Mouse (Mus musculus) urinary bladder, postnatal 25 days (tissue): ENCODE results near the gene Ubald2.
"Not testable (repeated sequence)": the region's sequence is repeated elsewhere in the genome, so short reads cannot be mapped to it uniquely, and the experiment has no call there.

Experiments used
- DNase-seq: peaks from one replicate; pipeline ENCODE4 v3.0.0; 2022; ENCODE audit warnings: low spot score

Ubald2 gene

DNA sequence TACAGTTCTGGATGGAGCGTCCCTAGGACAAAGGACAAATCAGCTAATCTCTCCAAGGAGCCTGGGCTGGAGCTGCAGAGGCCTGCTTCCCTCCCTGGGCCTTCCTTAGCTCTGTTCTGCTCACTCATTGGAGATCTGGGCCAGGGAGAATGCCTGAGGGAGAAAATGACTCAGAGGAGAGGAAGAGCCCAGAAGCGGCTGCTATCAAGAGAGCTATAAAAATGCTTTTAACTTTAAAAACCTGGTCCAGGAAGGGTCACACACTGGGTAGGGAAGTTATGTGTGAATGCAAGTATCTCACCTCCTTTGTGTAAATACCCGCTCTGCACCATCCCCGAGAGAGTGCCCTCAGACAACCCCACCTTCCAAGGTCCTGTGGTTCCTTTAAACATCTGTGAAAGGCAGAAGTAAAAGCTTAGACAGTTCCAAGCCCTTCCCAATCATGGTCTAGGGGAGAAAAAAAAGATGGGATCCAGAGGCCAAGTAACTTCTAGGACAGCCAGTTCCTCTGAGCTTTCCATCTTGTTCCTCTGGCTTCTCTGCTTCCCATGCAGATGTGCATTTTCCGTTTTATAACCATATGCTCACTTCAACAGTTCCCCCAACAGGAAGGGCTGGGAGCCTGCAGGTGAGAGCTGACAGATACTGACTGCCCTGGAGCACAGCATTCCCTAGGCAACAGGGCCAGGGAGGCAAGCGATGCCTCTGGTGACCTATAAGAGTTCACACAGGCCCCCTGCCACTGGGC lies 17.5 kb upstream of the Ubald2 start:
- DNase-seq = no peak

DNA sequence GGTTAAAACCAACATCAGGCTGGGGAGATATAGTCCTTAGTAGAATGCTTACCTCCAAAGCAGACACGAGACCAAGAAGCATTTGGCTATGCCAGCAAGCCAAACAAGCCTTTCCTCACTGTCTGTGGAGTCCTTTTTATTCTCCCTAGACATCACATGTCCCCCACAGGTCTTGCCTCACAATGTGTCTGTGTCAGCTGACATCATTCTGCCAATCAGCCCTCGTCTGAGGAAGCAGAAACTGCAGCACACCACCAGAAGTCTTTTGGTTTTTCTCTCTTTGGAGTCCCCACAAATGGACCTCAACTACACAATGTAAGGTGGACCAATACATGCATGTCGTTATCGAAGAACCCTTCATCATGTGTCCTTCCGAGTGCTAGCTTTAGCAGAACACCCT lies 16.8 kb upstream of the Ubald2 start:
- no peak for DNase-seq

DNA sequence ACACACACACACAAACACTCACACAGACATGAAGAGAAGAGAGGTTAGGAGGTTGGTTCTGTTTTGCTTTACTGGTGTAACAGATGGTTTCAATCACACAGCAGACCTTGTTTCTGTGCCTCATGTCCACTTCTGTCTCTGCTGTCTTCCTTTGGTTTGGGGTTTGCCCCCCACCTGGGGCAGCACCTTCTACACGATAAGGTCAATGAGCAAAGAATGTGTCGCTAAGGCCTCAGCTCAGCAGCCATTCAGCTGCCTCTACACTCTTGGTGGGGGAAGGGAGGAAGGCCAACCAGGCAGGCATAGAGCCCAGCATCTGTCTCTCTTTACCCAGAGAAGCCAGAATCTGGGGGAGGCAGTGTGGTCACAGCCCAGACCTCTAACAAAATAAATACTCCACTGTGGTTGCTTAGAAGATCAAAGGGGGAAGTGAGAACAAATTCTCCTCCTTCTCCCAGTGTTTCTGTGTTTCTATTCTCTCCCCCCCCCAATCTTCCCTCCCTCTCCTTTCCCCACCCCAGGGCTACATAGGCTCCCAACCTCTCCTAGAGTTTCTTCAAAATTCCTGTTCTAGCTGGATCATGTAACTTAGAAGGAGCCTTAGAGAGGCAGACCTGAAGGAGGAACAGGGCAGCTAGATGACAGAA lies 15.6 kb upstream of the Ubald2 start:
- no peak for DNase-seq

DNA sequence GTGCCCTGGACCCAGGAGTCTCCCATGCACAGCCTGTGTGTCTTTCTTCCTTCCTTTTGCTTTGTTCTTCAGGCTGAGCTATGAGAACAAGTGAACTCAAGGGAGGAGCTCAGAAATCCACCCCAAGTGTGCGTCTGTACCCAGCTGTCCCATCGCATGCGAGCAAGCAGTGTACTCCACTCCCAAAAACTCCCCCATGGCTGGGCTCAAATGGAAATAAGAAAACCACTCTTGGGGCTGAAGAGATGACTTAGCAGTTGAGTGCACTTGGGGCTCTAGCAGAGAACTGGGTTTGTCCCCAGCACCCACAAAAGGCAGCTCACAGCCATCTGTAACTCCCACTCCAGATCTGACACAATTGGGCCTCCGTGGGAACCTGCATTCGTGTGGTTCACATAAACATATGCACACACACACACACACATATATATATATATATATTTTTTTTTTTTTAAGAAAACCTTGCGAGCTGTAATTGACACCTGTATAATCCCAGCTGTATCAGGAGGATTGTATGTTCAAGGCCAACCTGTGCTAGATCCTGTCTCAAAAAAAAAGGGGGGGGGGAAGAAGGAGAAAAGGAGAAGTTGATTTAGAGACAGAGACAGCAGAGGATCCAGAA lies 14.9 kb upstream of the Ubald2 start:
- DNase-seq = no peak

DNA sequence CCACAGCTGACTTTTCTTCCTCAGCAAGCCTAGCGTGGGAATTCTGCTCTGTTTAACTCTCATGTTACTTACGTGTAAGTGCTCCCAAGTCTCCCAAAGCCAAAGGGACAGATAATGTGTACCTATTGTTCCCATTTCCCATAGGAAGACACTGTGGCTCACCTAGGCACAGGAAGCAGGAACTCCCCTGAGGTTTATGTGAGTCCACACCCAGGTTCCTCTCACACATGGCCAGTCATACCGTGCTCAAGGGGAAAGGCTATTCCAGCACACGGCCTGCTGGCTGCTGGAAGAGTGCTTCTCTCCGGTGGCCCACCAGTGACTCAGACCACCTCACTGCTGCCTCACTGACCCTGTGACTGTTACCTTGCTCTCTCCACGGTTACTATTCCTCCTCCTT lies 12.8 kb upstream of the Ubald2 start:
- DNase-seq = no peak

DNA sequence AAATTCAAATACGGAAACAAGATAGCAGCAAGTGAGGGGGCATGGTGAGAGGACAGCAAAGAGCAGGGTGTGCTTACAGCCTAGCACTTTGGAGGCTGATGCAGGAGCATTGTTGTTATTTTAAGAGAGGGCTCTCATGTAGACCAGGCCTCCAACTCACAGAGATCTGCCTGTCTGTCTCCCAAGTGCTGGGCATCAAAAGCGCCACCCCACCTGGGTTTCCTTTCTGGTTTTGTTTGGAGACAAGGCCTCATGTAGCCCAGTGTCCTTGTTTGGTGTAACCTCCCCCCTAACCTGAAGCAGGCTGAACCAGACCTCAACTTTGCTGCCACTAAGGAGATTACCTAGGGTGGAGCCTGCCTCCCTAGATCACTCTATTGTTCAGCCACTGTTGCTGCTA lies 11.3 kb upstream of the Ubald2 start:
- no peak for DNase-seq

DNA sequence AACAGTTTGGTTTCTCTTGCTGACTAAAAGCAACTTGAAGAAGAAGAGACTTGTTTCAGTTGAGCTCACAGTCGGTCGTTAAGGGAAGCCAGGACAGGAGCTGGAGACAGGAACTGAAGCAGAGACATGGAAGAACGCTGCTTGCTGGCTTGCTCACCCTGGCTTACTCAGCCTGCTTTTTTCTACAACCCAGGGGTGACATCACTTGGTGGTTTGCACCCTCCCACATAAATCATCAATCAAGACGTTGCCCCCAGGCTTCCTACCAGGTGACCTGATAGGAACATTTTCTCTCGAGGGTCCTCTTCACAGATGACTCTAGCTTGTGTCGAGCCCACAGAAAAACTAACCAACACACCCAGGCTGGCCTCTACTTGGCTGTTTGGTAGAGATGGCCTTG lies 10.7 kb upstream of the Ubald2 start:
- DNase-seq = no peak

DNA sequence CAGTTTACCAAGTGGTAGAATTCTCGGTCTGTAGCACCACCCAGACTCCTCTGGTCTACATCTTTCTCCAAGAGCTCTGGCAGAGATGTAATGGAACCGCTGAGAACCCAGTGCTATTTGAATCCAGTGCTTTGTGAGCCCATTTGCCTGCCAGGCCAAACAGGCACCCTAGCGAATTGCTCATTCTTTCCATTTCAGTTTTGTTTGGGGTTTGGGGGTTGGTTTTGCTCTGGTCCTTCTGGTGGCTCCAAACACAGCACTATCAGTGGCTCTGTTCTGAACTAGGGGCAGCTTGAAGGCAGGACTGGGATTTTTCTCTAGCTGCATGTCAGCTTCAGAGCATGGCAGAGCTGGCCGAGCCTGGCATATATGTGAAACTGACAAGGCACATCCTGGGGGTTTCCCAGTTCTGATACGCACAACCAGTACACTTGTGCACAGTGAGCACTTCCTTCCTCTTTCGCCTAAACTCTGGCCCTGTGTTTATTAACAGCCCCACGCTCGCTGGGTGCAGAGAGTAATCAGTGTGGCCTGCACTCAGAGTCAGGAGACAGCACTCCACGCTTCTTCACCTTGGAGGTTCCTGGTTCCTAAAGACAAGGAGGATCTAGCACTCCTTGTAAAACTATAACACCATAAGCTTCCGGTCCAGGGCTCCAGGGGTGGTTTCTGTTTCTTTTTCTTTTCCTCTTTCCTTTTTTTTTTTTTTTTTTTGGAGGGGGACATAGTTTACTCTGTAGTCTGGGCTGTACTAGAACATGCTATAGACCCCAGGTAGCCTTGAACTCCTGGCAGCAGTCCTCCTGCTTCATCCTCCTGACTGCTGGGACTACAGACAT lies 9.9 kb upstream of the Ubald2 start:
- DNase-seq = no peak

DNA sequence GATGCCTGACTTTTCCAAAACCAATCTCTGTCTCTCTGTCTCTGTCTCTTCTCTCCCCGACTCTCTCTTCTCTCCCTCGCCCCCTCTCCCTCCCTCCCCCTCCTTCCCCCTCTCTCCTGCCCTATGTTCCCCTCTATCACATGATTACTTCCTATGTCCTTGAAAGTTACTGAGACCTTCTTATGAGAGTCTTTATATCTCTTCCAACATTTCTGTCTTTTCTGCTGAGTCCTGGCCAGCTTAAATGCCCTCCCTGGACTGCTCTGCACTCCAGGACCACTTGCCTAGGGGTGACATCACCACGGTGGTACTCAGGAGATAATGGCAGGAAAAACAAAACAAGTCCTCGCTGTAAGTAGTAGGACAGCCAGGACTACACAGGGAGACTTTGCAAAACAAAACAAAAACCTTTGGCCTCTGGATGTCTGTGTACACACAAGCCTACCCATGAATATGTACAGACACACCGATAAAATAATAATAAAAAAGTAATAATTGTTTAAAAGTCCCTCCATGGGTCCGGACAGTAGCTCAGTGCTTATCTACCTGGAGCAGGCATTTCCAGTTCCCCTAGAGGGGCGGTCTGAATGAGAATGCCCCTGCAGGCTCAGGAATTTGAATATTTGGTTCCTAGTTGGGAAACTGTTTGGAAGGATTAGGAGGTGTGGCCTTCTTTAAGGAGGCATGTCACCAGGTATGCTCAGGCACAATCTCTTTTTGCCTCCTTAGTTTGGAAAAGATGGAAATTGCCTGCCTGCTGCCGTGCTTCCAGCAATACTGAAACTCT lies 9.1 kb upstream of the Ubald2 start:
- no peak for DNase-seq

DNA sequence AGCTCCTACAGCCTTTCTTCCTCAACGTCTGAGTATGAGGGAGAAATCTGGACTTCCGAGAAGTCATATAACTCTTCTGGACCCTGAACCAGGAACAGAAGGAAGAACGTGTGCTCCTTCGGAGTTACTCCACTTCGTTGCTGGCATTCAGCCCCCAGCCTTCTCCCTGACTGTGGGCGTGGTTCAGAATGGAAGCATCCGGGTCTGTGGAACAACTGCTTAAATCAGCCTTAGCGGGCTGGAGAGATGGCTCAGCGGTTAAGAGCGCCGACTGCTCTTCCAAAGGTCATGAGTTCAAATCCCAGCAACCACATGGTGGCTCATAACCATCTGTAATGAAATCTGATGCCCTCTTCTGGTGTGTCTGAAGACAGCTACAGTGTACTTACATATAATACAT lies 7.6 kb upstream of the Ubald2 start:
- DNase-seq = not testable (repeated sequence)

DNA sequence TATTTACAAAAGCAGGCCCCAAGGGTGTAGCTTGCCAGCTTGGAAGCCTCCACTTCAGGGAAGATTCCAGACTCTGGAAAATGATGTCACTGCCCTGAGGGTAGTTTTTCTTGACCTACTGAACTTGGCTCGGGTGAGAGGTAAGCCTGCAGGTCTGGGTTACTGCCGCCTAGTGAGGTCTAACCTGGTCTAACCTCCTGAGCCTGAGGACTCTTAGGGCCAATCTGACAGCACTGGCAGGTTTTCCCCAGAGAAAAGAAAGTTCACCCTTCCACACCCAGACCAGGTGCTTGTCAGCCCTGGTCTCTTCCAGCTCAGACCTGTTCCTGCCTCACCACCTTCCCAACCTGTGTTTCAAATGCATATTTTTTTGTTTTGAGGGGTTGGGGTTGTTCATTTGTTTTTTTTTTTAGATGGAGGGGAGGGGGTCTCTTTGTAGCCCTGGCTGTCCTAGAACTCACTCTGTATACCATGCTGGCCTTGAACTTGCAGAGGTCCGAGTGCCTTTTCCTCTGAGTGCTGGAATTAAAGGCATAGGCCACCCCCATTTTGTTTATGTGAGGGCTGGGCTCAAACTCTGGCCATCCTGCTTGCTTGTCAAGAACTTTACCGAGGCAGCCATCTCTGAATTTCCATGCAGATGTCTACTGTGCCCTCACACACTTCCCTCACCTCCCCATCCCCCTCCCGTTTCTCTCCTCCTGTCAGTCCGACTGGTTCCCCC lies 6.9 kb upstream of the Ubald2 start:
- no peak for DNase-seq

DNA sequence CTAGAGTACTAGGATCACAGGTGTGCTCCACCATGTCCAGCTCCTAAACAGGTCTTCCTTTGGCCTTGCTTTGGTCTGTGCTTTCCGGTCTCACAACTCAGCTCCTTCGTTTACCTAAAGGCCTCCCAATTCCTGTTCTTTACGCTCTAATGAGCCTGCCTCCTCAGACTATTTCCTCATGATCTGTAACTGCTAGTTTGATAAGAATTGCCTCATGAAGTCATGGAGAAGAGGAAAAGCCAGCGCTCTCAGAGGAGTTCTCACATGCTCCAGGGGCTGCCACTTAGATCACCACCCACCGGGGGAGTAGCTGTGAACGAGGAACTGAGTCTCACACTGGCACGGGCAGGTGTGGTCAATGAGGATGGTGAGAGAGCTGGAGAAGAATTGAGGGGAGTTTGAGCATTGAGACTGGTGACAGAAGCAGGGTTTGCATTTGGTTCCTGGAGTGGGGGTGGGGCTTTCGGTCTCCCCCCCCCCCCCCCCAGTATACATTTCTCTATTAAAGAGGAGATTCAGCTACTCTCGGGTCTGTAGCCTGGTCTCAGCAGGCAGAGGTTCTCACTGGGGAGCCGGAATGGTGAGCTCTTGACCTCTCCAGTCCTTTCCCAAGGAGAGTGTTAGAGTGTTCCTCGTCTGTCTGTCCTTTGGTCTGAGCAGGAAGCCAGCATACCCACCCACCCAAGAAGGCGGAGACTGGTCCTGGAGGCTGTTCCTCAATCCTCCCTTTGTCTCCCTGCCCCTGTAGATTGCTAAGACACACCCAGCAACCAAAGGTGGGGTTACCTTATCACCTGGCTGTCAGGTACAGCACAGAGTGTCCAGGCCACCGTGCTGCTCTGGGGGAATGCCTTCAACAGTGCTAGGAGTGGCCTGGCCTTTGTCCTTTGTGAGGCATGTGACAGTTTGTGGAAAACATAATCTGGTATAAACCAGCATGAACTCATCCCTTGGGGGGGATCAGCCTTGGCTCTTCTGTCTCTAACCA lies 4.7 kb upstream of the Ubald2 start:
- DNase-seq = no peak

DNA sequence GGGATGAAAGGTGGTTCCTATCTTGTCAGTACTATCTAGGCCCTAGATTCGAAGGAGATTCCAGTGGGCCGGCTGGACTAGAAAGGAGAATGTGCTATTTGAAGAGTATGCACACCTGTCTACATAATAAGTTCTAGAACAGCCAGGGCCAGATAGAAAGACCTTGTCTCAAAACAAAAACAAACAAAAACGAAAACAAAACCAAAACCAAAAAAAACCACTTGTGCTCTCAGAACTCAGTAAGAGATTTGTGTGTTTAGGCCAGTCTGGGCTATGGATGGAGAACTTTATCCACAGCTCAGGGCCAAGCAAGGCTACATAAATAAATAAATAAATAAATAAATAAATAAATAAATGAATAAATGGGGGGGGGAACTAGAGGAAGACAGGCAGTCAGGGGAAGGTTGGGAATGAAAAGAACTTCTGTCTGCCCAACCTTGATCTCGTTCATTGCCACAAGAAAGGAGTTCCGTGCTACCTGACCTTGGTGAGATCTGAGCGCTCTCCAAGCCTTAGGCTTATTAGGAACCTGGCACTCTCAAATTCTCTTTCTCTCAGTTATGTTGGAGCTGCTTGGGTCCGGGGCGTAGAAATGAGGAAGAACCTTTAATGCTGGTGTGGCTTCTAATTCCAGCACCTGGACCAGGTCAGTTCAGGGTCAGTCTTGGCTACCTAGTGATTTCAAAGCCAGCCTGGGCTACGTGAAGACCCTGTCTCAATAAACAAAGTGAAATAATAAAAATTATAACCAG lies 3.9 kb upstream of the Ubald2 start:
- no peak for DNase-seq

DNA sequence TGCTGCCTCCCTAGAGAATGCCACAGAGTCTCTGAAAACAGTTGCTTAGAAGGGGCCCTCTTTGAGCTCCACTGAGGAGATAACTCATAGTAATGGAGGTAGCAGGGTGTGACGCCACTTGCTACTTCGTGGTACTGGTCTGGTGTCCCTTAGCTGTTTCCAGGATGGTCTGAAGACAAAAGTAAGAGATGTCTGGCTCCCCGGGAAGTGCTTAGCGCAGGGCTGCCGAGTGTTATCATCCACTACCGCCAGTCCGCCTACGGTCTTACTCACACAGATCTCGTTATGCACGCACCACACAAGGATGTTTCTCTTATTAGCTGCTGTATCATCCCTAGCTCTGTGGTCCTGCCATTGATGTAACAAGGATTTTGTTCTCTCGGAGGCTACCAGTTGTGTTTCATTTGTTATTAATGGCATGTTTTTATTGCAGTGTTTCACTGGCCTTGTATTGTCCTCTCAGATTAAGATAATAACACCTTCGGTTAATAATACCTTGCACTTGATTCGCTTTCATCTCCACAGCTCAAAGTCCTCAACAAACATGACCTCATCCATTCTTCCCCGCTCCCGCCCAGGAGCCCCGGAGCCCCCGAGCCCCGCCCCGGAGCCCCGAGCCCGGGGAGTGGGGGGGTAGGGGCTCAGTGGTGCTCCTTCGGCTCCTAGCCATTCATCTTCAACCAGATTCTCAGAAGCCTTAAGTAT lies 3.0 kb upstream of the Ubald2 start:
- no peak for DNase-seq

DNA sequence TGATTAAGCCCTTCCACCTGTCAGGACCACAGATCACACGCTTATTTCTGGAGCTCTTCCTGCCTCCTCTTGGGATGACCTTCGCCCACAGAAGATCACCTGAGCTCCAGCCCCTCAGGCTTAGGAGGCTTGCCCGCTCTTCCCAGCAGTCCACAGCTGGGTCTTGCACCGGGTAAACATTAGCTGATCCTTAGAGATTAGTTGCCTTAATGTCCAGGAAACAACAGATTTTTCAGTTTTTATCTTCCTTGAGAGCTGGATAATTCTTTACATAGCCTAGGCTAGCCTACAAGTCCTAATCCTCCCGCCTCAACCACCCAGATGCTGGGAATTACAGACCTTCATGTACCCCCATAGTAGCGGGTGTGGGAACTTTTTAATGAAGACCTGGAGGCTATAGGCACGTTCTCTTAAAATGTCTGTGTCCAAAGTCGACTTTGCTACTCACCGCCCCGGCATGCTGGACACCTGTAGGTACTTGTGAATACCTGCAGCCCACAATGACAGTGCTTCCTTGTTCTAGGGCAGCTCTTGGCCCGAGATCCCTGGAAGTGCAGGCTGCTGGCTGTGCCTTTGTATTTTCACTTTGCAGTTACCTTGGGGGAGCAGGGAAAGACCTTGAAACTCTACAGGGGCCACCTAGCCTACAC lies 2.3 kb upstream of the Ubald2 start:
- DNase-seq = no peak

DNA sequence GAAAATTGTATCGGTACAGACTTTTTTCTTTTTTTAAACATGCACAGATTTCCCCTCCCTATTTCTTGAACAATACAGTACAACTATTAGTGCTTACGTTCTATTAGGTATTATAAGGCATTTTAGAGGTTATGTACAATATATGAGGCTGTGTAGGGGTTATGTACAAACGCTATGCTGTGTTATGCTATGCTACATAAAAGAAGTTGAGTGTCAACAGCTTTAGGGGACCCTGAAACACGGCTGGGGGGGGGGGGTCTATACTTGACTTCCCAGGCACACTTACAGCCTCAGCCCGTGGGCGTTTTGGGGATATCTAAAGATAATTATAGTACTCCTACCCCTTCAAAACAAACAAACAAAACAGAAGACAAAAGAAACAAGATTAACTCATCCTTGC lies 1.8 kb upstream of the Ubald2 start:
- DNase-seq = no peak

DNA sequence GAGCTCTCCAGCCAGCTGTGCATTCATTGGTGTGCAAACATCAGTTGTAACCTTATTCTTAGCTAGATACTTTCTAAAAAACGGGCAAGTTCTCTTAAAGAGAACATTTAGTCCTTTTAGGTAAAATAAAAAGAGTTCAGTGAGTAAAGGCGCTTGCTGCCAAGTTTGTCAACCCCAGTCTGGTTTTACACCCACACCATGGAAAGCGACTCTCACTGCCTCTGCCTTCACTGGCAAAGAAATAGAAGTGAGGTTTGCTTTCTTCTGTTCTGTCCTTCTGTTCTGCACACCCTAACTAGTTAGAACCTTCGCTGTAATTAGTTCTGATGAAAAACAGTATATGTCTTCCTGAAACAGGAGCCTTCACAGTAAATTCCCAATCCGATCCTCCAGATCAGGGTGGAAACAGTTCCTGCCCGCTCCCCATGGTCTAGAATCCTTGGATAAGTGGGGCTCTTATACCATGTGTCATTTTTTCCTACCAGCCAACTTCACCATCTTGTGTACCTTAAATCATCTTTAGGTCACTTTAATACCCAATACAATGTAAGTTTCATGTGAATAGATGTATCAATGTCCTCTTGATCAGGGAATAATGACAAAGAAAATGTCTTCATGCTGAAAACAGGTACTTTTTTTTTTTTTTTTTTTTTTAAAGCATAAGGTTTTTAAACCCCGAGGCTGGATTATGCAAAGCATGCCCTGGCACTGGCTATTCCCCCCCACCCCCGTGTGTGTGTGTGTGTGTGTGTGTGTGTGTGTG lies 1.1 kb upstream of the Ubald2 start:
- no peak for DNase-seq
